Mouse (Mus musculus) midbrain, embryonic 12.5 days (tissue): Measurements from ENCODE around the gene Khdc1a. TPM values are rescaled to one million over a fixed set of nuclear protein-coding genes. Genes with fewer than 3 reads are reported as not detected.
"Not testable (repeated sequence)": the region's sequence is repeated elsewhere in the genome, so short reads cannot be mapped to it uniquely, and the experiment has no call there.

ENCODE experiments used
- ATAC-seq: fragments of 200-750 bp; cut with Nextera tagmentation; 2 replicates; pipeline ENCODE4 v1.8.0; 2017; ENCODE audit warnings: low read depth, moderate TSS enrichment, moderate library complexity; ENCODE audit not compliant: low FRiP score
- H3K27ac ChIP-seq: fragments of 300-500 bp; sonication (generic); replicated peaks from 2 replicates; pipeline ENCODE4 v1.5.1; 2016; ENCODE audit warnings: mild to moderate bottlenecking
- H3K27me3 ChIP-seq: fragments of 300-500 bp; sonication (generic); 2 replicates; pipeline ENCODE4 v1.6.1; 2016; ENCODE audit warnings: mild to moderate bottlenecking
- H3K36me3 ChIP-seq: fragments of 300-500 bp; sonication (generic); 2 replicates; pipeline ENCODE4 v1.6.1; 2016
- H3K4me1 ChIP-seq: fragments of 300-500 bp; sonication (generic); 2 replicates; pipeline ENCODE4 v1.6.1; 2016
- H3K4me2 ChIP-seq: fragments of 300-500 bp; sonication (generic); replicated peaks from 2 replicates; pipeline ENCODE4 v1.6.1; 2016; ENCODE audit warnings: mild to moderate bottlenecking, moderate library complexity
- H3K4me3 ChIP-seq: fragments of 300-500 bp; sonication (generic); 2 replicates; pipeline ENCODE4 v1.5.1; 2016; ENCODE audit warnings: mild to moderate bottlenecking
- H3K9ac ChIP-seq: fragments of 300-500 bp; sonication (generic); replicated peaks from 2 replicates; pipeline ENCODE4 v1.6.1; 2016; ENCODE audit warnings: mild to moderate bottlenecking, moderate library complexity
- H3K9me3 ChIP-seq: fragments of 300-500 bp; sonication (generic); 2 replicates; pipeline ENCODE4 v1.6.1; 2016; ENCODE audit warnings: mild to moderate bottlenecking
- WGBS: fragments of 180-500 bp; shearing (Covaris S2); methylation state at CpG from one replicate; pipeline ENCODE4 v1.1.7; 2016; 5-methylcytosine and 5-hydroxymethylcytosine counted together
- polyA plus RNA-seq: library from polyadenylated mRNA; unstranded; fragments of >200 nt; fragmentation: Nextera tagmentation; extraction: Ambion mirVana; gene quantifications from 2 replicates; pipeline ENCODE4 v1.2.1, GENCODE M21; 2016

Khdc1a gene
- polyA plus RNA-seq, 1 experiment from 2014 or later = not detected

DNA sequence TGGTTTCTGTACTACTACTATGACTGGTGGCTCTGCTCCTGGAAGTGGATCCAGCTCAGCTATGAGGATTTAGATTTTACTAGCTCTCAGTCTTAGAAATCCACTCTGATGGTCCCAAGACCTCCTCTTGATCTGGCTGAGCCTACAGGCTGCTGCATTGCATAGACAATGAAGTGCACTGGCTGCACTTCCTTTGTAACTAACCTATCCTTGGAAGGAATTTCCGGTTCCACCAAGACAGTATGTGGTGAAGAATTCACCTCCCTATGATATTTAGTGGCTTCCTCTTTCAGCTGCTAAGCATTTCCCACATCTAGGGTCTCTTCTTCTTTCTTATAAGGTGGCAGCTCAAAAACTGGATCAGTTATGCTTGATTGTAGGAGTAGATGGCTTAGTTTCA lies 24.8 kb upstream of the Khdc1a start:
- Histone ChIP-seq H3K9me3 (no peaks in the 10 kb centered on the region), H3K36me3 (no peaks in the 10 kb centered on the region), H3K4me3 (no peak overlapping the region), H3K27me3 (no peaks in the 10 kb centered on the region), H3K4me1 (no peaks in the 10 kb centered on the region), H3K4me2 (no peak overlapping the region), H3K27ac (no peak overlapping the region), H3K9ac (no peak overlapping the region)
- no peak for ATAC-seq
- WGBS = 90% methylated on average over 1 of the region's 1 CpGs

DNA sequence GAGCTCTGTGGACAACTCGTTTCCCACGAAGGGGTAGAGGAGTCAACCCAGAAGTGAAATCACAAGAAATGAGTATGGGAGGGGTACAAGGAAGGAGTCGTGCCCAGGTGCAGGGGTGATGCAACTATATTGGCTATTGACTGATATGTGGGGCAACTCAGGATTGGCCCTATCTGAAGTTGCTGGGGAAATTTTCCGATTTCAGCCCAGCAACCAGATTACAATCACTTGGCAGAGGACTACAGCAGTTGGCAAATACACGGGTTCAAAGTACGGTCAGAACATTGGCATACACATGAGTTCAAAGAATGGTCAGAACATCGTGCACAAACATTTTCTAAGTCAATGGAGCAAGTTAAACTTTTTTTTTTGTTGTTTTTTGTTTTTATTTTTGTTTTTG lies 22.7 kb upstream of the Khdc1a start:
- no peaks in the 10 kb centered on the region for H3K9me3 ChIP-seq
- ATAC-seq = no peak
- no peak overlapping the region for H3K27ac ChIP-seq
- H3K4me2 ChIP-seq = no peak overlapping the region
- no peaks in the 10 kb centered on the region for H3K36me3 ChIP-seq
- H3K9ac ChIP-seq = no peak overlapping the region
- no peaks in the 10 kb centered on the region for H3K4me1 ChIP-seq
- H3K4me3 ChIP-seq = no peak overlapping the region
- H3K27me3 ChIP-seq = no peaks in the 10 kb centered on the region
- WGBS = 91% methylated on average over 7 of the region's 7 CpGs

DNA sequence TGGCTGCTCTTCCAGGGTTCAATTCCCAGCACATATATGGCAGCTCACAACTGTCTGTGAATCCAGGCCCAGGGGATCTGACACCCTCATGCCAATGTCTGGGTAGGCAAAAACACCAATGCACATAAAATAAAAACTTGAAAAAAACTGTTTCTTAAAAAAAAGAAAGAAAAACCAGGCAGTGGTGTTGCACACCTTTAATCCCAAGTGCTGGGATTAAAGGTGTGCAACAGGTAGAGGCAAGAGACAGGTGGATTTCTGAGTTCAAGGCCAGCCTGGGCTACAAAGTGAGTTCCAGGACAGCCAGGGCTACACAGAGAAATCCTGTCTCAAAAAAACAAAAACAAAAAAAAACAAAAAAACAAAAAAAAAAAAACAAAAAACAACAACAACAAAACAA lies 18.3 kb upstream of the Khdc1a start:
- not testable (repeated sequence) for H3K27me3 ChIP-seq, ATAC-seq, H3K36me3 ChIP-seq, H3K4me2 ChIP-seq, H3K9me3 ChIP-seq, H3K27ac ChIP-seq, H3K9ac ChIP-seq, H3K4me1 ChIP-seq, H3K4me3 ChIP-seq

DNA sequence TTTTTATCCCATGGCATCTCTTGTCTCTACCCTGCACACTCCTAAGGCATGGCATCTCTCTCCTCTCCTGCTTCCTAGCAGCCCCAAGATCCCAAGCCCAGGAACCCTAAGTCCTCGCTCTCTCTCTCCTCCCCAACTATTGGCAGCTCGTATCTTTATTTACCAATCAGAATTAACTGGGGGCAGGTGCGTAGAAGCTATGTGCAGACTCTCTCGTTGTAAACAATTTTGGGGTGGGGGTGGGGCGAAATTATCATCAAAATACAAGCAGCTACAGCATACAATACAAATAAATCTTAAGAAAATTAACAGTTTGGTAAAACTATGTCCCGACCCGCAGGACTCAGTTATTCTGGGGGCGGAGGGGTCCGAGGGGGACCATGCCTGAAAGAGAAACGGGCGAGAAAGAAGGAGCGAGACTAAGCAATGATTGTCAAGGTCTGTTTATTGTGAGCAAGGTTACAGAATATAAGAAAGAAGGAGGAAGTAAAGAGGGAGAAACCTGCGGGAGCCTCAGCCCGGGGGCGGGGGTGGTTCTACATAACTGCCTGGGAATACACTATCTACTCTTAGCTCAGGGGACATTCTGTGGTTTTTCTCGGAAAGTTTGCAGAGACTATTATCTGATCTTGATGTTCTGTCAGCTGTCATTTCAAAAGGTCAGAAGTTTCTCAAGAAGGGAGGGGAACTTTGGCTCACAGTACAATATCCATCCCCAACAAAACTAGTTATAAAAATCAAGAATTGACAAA lies 16.0 kb upstream of the Khdc1a start:
- no peaks in the 10 kb centered on the region for H3K9me3 ChIP-seq
- 90% methylated on average over 16 of the region's 16 CpGs for WGBS

DNA sequence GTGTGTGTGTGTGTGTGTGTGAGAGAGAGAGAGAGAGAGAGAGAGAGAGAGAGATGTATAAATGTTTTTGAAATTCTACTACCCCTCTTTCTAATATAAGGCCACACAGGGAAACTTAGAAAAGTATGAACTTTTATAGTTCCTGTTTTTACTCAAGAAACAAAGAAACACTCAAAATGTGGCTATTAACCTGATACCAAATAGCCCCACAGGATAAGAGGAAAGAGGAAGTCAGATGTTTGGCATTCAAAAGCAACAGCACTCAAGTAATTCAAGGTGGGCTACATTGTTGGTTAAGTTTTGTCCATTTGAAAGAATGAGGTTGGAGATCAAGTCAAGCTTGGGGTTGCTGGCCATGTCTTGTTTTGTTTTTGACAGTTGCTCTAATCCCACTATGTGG lies 13.6 kb upstream of the Khdc1a start:
- Histone ChIP-seq H3K9ac (no peak overlapping the region), H3K4me3 (no peak overlapping the region), H3K27ac (no peak overlapping the region), H3K27me3 (no peaks in the 10 kb centered on the region), H3K36me3 (no peaks in the 10 kb centered on the region), H3K9me3 (no peaks in the 10 kb centered on the region), H3K4me2 (no peak overlapping the region), H3K4me1 (no peaks in the 10 kb centered on the region)
- no peak for ATAC-seq

More for the DNA sequence above, 16.0 kb upstream of the Khdc1a start:
- no peak for ATAC-seq
- Histone ChIP-seq H3K27me3 (no peaks in the 10 kb centered on the region), H3K9ac (no peak overlapping the region), H3K36me3 (no peaks in the 10 kb centered on the region), H3K27ac (no peak overlapping the region), H3K4me2 (no peak overlapping the region), H3K4me3 (no peak overlapping the region), H3K4me1 (no peaks in the 10 kb centered on the region)

DNA sequence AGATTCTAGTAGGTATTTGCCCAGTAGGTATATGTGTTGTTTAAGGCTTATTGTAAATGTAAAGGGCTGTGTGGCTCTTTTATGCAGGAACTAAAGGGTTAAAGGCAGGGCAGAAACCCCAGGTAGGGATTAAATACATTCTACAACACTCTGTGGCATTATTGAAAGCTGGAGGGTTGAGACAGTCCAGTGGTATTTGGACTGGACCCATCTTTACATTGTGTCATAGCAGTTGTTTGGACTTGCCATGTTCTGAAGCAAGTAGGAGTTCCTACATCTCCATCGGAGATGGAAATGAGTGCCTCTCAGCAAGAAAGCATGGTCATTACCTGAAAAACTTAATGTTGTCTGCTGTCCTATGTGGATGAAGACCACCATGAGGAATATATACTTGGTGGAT lies 8.7 kb upstream of the Khdc1a start:
- Histone ChIP-seq H3K9me3 (no peaks in the 10 kb centered on the region), H3K27ac (no peak overlapping the region), H3K4me2 (no peak overlapping the region), H3K36me3 (no peaks in the 10 kb centered on the region), H3K4me1 (no peaks in the 10 kb centered on the region), H3K27me3 (no peaks in the 10 kb centered on the region), H3K9ac (no peak overlapping the region), H3K4me3 (no peak overlapping the region)
- WGBS = 94% methylated on average over 1 of the region's 1 CpGs
- no peak for ATAC-seq

DNA sequence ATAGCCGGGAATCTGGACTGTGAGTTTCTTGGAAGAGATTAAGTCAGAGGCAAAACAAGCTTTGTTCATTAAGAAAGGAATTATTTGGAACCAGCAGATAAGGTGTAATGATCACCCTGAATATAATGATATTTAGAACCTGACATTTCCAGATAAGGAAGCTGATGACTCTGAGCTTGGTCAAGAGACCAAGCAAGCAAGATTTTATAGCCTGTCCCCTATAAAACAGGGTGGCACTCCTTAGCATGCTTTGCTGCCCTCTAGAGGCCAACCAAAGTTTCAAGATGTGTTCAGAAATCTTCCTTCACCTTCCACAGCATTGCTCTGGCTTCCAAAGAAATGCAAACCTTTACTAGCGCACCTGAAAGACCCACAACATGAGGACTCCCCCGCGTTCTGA lies 5.2 kb upstream of the Khdc1a start:
- Histone ChIP-seq H3K4me3 (no peak overlapping the region), H3K4me1 (no peaks in the 10 kb centered on the region), H3K9me3 (no peaks in the 10 kb centered on the region), H3K27ac (no peak overlapping the region), H3K36me3 (no peaks in the 10 kb centered on the region), H3K27me3 (no peaks in the 10 kb centered on the region), H3K4me2 (no peak overlapping the region), H3K9ac (no peak overlapping the region)
- ATAC-seq = 0 out of 2 replicates have a peak, but pooled peaks have one; percentile 69
- 59% methylated on average over 4 of the region's 4 CpGs for WGBS

DNA sequence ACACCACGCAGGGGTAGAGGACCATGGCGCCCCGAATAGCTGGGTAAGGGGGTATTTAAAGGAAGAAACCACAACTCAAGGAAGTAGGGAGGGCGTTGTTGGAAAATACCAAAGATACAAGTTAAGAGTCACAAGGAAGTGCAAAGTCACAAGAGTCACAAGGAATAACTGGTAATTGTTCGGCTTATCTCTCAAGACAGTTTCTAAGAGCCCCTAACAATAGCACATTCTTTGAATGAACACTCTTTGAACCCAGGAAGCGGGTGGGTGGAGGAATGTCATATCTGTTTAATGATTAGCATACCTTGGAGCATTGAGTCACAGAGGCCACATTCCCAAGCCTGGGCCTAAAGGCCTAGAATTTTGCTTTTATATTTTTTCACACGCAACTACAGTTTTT lies 4.7 kb upstream of the Khdc1a start:
- not testable (repeated sequence) for ATAC-seq, H3K9me3 ChIP-seq
- 89% methylated on average over 7 of the region's 7 CpGs for WGBS

DNA sequence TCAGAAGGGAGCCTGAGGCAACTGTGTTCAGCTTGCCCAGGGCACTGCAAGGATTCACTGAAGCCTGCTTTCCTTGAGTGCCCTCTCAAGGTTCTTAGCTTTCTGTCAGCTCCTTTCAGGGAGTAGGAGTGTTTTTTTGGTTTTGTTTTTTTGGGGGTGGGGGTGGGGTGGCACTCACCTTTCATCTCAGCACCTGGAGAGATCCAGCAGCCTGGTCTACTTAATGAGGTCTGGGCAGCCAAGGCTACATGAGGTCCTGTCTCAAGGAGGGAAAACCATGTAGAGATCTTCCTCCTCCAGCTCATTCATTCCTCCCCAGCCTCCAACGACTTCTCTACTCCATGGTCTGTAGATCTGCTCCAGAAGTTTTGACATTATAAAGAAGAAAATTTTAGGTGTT lies 18.6 kb downstream of the Khdc1a start, which contains the start of gene Khdc1c:
Gene Khdc1c (plus strand): TSS at position 301 of the 400 bp plus-strand sequence.
- H3K9me3 ChIP-seq, H3K27ac ChIP-seq, H3K4me2 ChIP-seq, H3K9ac ChIP-seq, ATAC-seq, H3K36me3 ChIP-seq, H3K27me3 ChIP-seq, H3K4me3 ChIP-seq, H3K4me1 ChIP-seq: not testable (repeated sequence)
- WGBS = 77% methylated on average over 1 of the region's 1 CpGs

More for the DNA sequence above, 4.7 kb upstream of the Khdc1a start:
- H3K27me3 ChIP-seq, H3K36me3 ChIP-seq, H3K4me3 ChIP-seq, H3K9ac ChIP-seq, H3K4me1 ChIP-seq, H3K4me2 ChIP-seq, H3K27ac ChIP-seq: not testable (repeated sequence)

DNA sequence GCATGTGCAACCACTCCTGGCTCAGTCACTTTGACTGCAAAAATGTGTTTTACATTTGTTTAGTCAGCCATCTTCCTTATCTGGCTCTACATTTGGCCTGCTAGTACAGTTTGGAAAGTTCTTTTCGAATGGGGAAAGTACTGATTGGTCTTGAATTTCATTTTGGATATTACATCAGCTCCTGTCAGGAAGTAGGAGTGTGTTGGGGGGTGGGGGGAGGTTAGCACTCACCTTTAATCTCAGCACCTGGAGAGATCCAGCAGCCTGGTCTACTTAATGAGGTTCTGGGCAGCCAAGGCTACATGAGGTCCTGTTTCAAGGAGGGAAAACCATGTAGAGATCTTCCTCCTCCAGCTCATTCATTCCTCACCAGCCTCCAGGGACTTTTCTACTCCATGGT lies 33.8 kb downstream of the Khdc1a start, which contains the start of gene Khdc1b:
Gene Khdc1b (plus strand): TSS at position 301 of the 400 bp plus-strand sequence.
- no peak within 1 kb of the TSS for H3K27ac ChIP-seq
- H3K4me3 ChIP-seq = no peak within 1 kb of the TSS
- H3K36me3 ChIP-seq = no peaks in the 10 kb centered on the region
- no peaks in the 10 kb centered on the region for H3K4me1 ChIP-seq
- WGBS = 78% methylated on average over 1 of the region's 1 CpGs
- no peak for ATAC-seq
- H3K27me3 ChIP-seq = no peaks in the 10 kb centered on the region
- no peak within 1 kb of the TSS for H3K4me2 ChIP-seq
- no peaks in the 10 kb centered on the region for H3K9me3 ChIP-seq
- no peak within 1 kb of the TSS for H3K9ac ChIP-seq

DNA sequence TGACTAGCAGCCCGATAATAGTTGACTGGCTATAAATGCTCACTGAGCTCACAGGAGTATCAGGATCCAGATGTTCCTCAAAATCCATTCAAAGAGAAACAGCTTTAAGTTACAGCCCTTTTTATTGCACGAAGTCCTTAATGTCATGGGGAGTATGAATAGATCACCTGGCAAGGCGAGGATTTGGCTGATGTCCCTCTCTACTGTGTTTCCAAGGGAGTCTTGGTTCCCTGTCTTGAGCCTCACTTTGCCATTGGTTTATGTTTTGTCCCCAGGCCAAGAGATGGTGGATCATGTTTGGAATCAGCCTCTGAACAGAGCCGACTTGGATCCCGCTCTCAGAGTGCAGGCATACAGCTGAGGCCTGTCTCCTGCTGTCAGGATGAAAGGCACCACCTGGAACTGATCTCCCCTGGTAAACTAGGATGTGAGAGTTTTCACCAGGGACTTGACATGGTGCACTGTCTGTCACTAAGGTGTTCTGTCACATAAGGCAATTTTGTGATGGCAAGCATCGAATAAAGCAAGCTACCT lies 41.8 kb downstream of the Khdc1a start:
- ATAC-seq = no peak
- 85% methylated on average over 6 of the region's 6 CpGs for WGBS
- H3K9me3 ChIP-seq = no peaks in the 10 kb centered on the region

More for the DNA sequence above, 41.8 kb downstream of the Khdc1a start:
- Histone ChIP-seq H3K36me3 (no peaks in the 10 kb centered on the region), H3K27ac (no peak overlapping the region), H3K4me3 (no peak overlapping the region), H3K9ac (no peak overlapping the region), H3K4me2 (no peak overlapping the region), H3K27me3 (no peaks in the 10 kb centered on the region), H3K4me1 (no peaks in the 10 kb centered on the region)
